Mouse (Mus musculus) heart, embryonic 16.5 days (tissue): Measurements from ENCODE around the gene Smap1. TPM values are rescaled to one million over a fixed set of nuclear protein-coding genes. Genes with fewer than 3 reads are reported as not detected.

Experiments used
- ATAC-seq: fragments of 200-750 bp; cut with Nextera tagmentation; replicated peaks from 2 replicates; pipeline ENCODE4 v1.8.0; 2017; ENCODE audit warnings: moderate number of reproducible peaks; ENCODE audit not compliant: insufficient read depth, low FRiP score; ENCODE audit errors: extremely low read depth
- H3K27ac ChIP-seq: fragments of 300-500 bp; sonication (generic); 2 replicates; pipeline ENCODE4 v1.5.1; 2014; ENCODE audit warnings: mild to moderate bottlenecking, low read length, control low read depth, moderate library complexity
- H3K27me3 ChIP-seq: fragments of 300-500 bp; sonication (generic); 2 replicates; pipeline ENCODE4 v1.6.1; 2014; ENCODE audit warnings: low read length, mixed read lengths; ENCODE audit not compliant: control insufficient read depth, insufficient read depth
- H3K36me3 ChIP-seq: fragments of 300-500 bp; sonication (generic); 2 replicates; pipeline ENCODE4 v1.6.1; 2014; ENCODE audit not compliant: control insufficient read depth, insufficient read depth
- H3K4me1 ChIP-seq: fragments of 300-500 bp; sonication (generic); 2 replicates; pipeline ENCODE4 v1.6.1; 2014; ENCODE audit warnings: low read length, mixed read lengths; ENCODE audit not compliant: control insufficient read depth, insufficient read depth
- H3K4me2 ChIP-seq: fragments of 300-500 bp; sonication (generic); 2 replicates; pipeline ENCODE4 v1.6.1; 2014; ENCODE audit warnings: low read depth, mild to moderate bottlenecking, control low read depth, low read length
- H3K4me3 ChIP-seq: fragments of 300-500 bp; sonication (generic); 2 replicates; pipeline ENCODE4 v1.5.1; 2014; ENCODE audit warnings: mild to moderate bottlenecking, control low read depth, low read length
- H3K9ac ChIP-seq: fragments of 300-500 bp; sonication (generic); 2 replicates; pipeline ENCODE4 v1.6.1; 2014; ENCODE audit warnings: low read length, control low read depth
- H3K9me3 ChIP-seq: fragments of 300-500 bp; sonication (generic); replicated peaks from 2 replicates; pipeline ENCODE4 v1.6.1; 2016; ENCODE audit warnings: low read length; ENCODE audit not compliant: control insufficient read depth
- WGBS: fragments of 180-500 bp; shearing (Covaris S2); extraction: QIAGEN DNeasy Blood & Tissue Kit; methylation state at CpG from one replicate; pipeline ENCODE4 v1.1.7; 2014; 5-methylcytosine and 5-hydroxymethylcytosine counted together
- polyA plus RNA-seq: library from polyadenylated mRNA; unstranded; fragments of >200 nt; fragmentation: Nextera tagmentation; extraction: Ambion mirVana; gene quantifications from 2 replicates; pipeline ENCODE4 v1.2.1, GENCODE M21; 2015

Gene Smap1
- polyA plus RNA-seq, 1 experiment from 2014 or later, result 18.9 TPM

GRCm38 (mm10) chr1:23865566-23865965 is 56.6 kb downstream of the Smap1 start:
- ATAC-seq, result no peak
- H3K9me3 ChIP-seq, result no peaks in the 10 kb centered on the region
- 89% methylated on average over 7 of the region's 7 CpGs for WGBS
- no peaks in the 10 kb centered on the region for H3K4me1 ChIP-seq
- H3K36me3 ChIP-seq, result peaks cover 8% of the 10 kb centered on the region; the same call in 1 of the 2 replicates
- no peak overlapping the region for H3K4me2 ChIP-seq
- no peak overlapping the region for H3K4me3 ChIP-seq
- no peak overlapping the region for H3K27ac ChIP-seq
- no peak overlapping the region for H3K9ac ChIP-seq
- H3K27me3 ChIP-seq, result no peaks in the 10 kb centered on the region

GRCm38 (mm10) chr1:23860944-23861343 is 61.2 kb downstream of the Smap1 start:
- no peak overlapping the region for H3K4me2 ChIP-seq
- no peak overlapping the region for H3K9ac ChIP-seq
- whole genome bisulfite sequencing, result 86% methylated on average over 2 of the region's 2 CpGs
- H3K27ac ChIP-seq, result no peak overlapping the region
- H3K4me1 ChIP-seq, result no peaks in the 10 kb centered on the region
- no peaks in the 10 kb centered on the region for H3K27me3 ChIP-seq
- peaks cover 21% of the 10 kb centered on the region for H3K36me3 ChIP-seq
- H3K9me3 ChIP-seq, result no peaks in the 10 kb centered on the region
- ATAC-seq, result no peak
- H3K4me3 ChIP-seq, result no peak overlapping the region

GRCm38 (mm10) chr1:23855623-23856022 is 66.5 kb downstream of the Smap1 start:
- no peak overlapping the region for H3K4me3 ChIP-seq
- H3K9me3 ChIP-seq, result no peaks in the 10 kb centered on the region
- no peak overlapping the region for H3K4me2 ChIP-seq
- 89% methylated on average over 3 of the region's 3 CpGs for WGBS
- H3K27ac ChIP-seq, result no peak overlapping the region
- ATAC-seq, result no peak
- H3K36me3 ChIP-seq, result peaks cover 24% of the 10 kb centered on the region
- H3K4me1 ChIP-seq, result no peaks in the 10 kb centered on the region
- no peaks in the 10 kb centered on the region for H3K27me3 ChIP-seq
- H3K9ac ChIP-seq, result no peak overlapping the region

GRCm38 (mm10) chr1:23846044-23846680 is 76.0 kb downstream of the Smap1 start:
- Histone ChIP-seq H3K4me3 (no peak overlapping the region), H3K4me1 (no peaks in the 10 kb centered on the region), H3K27ac (no peak overlapping the region), H3K4me2 (no peak overlapping the region), H3K36me3 (peaks cover 34% of the 10 kb centered on the region), H3K27me3 (no peaks in the 10 kb centered on the region), H3K9ac (no peak overlapping the region), H3K9me3 (no peaks in the 10 kb centered on the region)
- ATAC-seq, result no peak
- WGBS, result 73% methylated on average over 10 of the region's 10 CpGs

GRCm38 (mm10) chr1:23845007-23845406 is 77.1 kb downstream of the Smap1 start:
- no peak overlapping the region for H3K27ac ChIP-seq
- no peak overlapping the region for H3K4me3 ChIP-seq
- 95% methylated on average over 10 of the region's 10 CpGs for WGBS
- no peaks in the 10 kb centered on the region for H3K27me3 ChIP-seq
- H3K4me2 ChIP-seq, result no peak overlapping the region
- no peaks in the 10 kb centered on the region for H3K9me3 ChIP-seq
- no peak overlapping the region for H3K9ac ChIP-seq
- no peaks in the 10 kb centered on the region for H3K4me1 ChIP-seq
- H3K36me3 ChIP-seq, result peaks cover 31% of the 10 kb centered on the region
- ATAC-seq, result no peak

GRCm38 (mm10) chr1:23843790-23844189 is 78.3 kb downstream of the Smap1 start:
- Histone ChIP-seq H3K27ac (no peak overlapping the region), H3K9me3 (no peaks in the 10 kb centered on the region), H3K9ac (no peak overlapping the region), H3K4me2 (no peak overlapping the region), H3K4me1 (no peaks in the 10 kb centered on the region), H3K27me3 (no peaks in the 10 kb centered on the region), H3K4me3 (no peak overlapping the region), H3K36me3 (peaks cover 26% of the 10 kb centered on the region)
- WGBS, result 74% methylated on average over 7 of the region's 7 CpGs
- no peak for ATAC-seq

GRCm38 (mm10) chr1:23842629-23843028 is 79.5 kb downstream of the Smap1 start:
- H3K4me2 ChIP-seq, result no peak overlapping the region
- H3K27me3 ChIP-seq, result no peaks in the 10 kb centered on the region
- WGBS, result 73% methylated on average over 3 of the region's 3 CpGs
- H3K4me1 ChIP-seq, result no peaks in the 10 kb centered on the region
- no peak overlapping the region for H3K4me3 ChIP-seq
- no peak overlapping the region for H3K27ac ChIP-seq
- no peak overlapping the region for H3K9ac ChIP-seq
- no peaks in the 10 kb centered on the region for H3K9me3 ChIP-seq
- no peak for ATAC-seq
- H3K36me3 ChIP-seq, result peaks cover 16% of the 10 kb centered on the region

- no peaks in the 10 kb centered on the region for H3K9me3 ChIP-seq
- H3K4me1 ChIP-seq, result no peaks in the 10 kb centered on the region
- H3K4me2 ChIP-seq, result no peak overlapping the region
- no peak for ATAC-seq
- peaks cover 6% of the 10 kb centered on the region for H3K36me3 ChIP-seq
- no peak overlapping the region for H3K27ac ChIP-seq
- H3K4me3 ChIP-seq, result no peak overlapping the region
- no peak overlapping the region for H3K9ac ChIP-seq
- H3K27me3 ChIP-seq, result no peaks in the 10 kb centered on the region
Measured at GRCm38 (mm10) chr1:23840924-23841323, 81.2 kb downstream of the Smap1 start.

- Histone ChIP-seq H3K36me3 (no peaks in the 10 kb centered on the region), H3K4me2 (no peak overlapping the region)
- WGBS, result 75% methylated on average over 4 of the region's 4 CpGs
Measured at GRCm38 (mm10) chr1:23836630-23837029, 85.5 kb downstream of the Smap1 start.

More at GRCm38 (mm10) chr1:23836630-23837029, 85.5 kb downstream of the Smap1 start:
- Histone ChIP-seq H3K27me3 (no peaks in the 10 kb centered on the region), H3K9ac (no peak overlapping the region), H3K4me1 (no peaks in the 10 kb centered on the region), H3K9me3 (no peaks in the 10 kb centered on the region), H3K4me3 (no peak overlapping the region), H3K27ac (no peak overlapping the region)
- no peak for ATAC-seq
